Mouse (Mus musculus) E14TG2a.4 (cell line): ENCODE results near the gene Slc6a6.

Experiments
- CTCF ChIP-seq: conservative IDR thresholded peaks from 2 replicates; pipeline ENCODE4 v1.5.1; 2014; ENCODE audit warnings: low read length
- NANOG ChIP-seq: IDR thresholded peaks from 2 replicates; pipeline ENCODE4 v1.6.1; 2014; ENCODE audit warnings: borderline replicate concordance, low read length, mixed read lengths
- POU5F1 ChIP-seq: IDR thresholded peaks from 2 replicates; pipeline ENCODE4 v1.6.1; 2014; ENCODE audit warnings: low read length, borderline replicate concordance

DNA sequence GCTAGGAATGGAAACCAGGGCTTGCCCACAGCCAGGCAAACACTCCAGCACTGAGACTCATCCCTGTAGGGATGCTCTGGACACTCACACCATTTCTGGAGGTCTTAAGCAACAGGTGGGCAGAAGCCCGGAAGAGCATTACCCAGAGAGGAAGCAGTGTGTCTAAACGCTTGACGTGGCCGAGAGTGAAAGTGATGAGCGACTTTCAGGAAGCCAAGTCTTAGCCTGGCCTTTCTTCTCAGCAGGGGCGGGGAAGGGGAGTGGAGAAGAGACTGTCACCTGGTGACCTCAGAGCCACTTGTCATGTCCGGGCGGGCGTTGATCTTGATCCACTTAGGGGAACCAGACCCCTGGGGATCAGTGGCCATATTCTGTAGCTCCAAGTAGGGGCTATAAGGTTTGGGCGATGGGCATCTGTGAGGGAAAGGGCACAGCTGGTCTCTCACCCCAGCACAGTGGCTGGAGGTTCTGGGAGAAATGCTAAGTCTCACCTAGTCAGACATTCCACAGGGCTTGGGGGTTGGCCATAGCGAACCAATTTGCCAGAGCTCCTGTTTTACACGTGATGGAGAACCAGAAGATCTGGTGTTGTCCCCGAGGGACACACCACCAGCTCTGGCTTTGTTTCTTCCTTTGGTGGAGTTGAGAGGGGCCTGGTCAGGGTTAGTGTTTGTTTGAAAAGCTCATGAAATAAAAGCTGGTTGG is 22.4 kb downstream of the Slc6a6 start:
- TF ChIP-seq CTCF (no peak), NANOG (no peak), POU5F1 (no peak)
